Mouse (Mus musculus) embryo, embryonic 11.5 days (tissue): ENCODE data around the gene Afmid.
"Not testable (repeated sequence)": the region's sequence is repeated elsewhere in the genome, so short reads cannot be mapped to it uniquely, and the experiment has no call there.

ENCODE experiments used
- DNase-seq: peaks from one replicate; pipeline ENCODE4 v3.0.0-alpha.2; 2012; ENCODE audit warnings: low read depth, low spot score

Afmid gene

GRCm38 (mm10) chr11:117794035-117794551, 31.6 kb upstream of the Afmid start:
- no peak for DNase-seq

GRCm38 (mm10) chr11:117796954-117797353, 28.8 kb upstream of the Afmid start:
- DNase-seq, result no peak

- no peak for DNase-seq
Measured at GRCm38 (mm10) chr11:117797511-117798159, 28.1 kb upstream of the Afmid start, which contains the start of gene 6030468B19Rik. TSS of gene 6030468B19Rik (plus strand) at chr11:117797660.

- DNase-seq, result no peak
Measured at GRCm38 (mm10) chr11:117798160-117798541, 27.6 kb upstream of the Afmid start.

- no peak for DNase-seq
Measured at GRCm38 (mm10) chr11:117799174-117799573, 26.6 kb upstream of the Afmid start.

GRCm38 (mm10) chr11:117800038-117800437, 25.7 kb upstream of the Afmid start:
- DNase-seq, result no peak

- DNase-seq, result no peak
Measured at GRCm38 (mm10) chr11:117801650-117802049, 24.1 kb upstream of the Afmid start.

GRCm38 (mm10) chr11:117803166-117803688, 22.5 kb upstream of the Afmid start:
- no peak for DNase-seq

- DNase-seq, result no peak
Measured at GRCm38 (mm10) chr11:117806781-117807180, 18.9 kb upstream of the Afmid start.

- DNase-seq, result no peak
Measured at GRCm38 (mm10) chr11:117809407-117810311, 16.1 kb upstream of the Afmid start, which contains the start of the genes Gm20708 and Syngr2. TSS of gene Gm20708 (plus strand) at chr11:117809668. TSS of gene Syngr2 (plus strand) at chr11:117809668.

GRCm38 (mm10) chr11:117810401-117811046, 15.2 kb upstream of the Afmid start:
- DNase-seq, result peak; percentile 62

GRCm38 (mm10) chr11:117813867-117814266, 11.9 kb upstream of the Afmid start:
- no peak for DNase-seq

- no peak for DNase-seq
Measured at GRCm38 (mm10) chr11:117814704-117815366, 10.9 kb upstream of the Afmid start.

GRCm38 (mm10) chr11:117815850-117816249, 9.9 kb upstream of the Afmid start:
- DNase-seq, result not testable (repeated sequence)

GRCm38 (mm10) chr11:117816389-117816996, 9.2 kb upstream of the Afmid start:
- no peak for DNase-seq

- no peak for DNase-seq
Measured at GRCm38 (mm10) chr11:117819095-117819494, 6.6 kb upstream of the Afmid start.

- no peak for DNase-seq
Measured at GRCm38 (mm10) chr11:117820173-117820572, 5.6 kb upstream of the Afmid start.

GRCm38 (mm10) chr11:117821868-117822267, 3.9 kb upstream of the Afmid start:
- DNase-seq, result no peak

GRCm38 (mm10) chr11:117822728-117823241, 2.9 kb upstream of the Afmid start:
- no peak for DNase-seq

- no peak for DNase-seq
Measured at GRCm38 (mm10) chr11:117823411-117823810, 2.3 kb upstream of the Afmid start.
